Mouse (Mus musculus): ENCODE results near the gene Shroom3. TPM values are rescaled to one million over a fixed set of nuclear protein-coding genes. Genes with fewer than 3 reads are reported as not detected.

Gene Shroom3
- polyA plus RNA-seq, 1 experiment from 2014 or later: 6.4 TPM

GRCm38 (mm10) chr5:92875836-92876235, 192.6 kb downstream of the Shroom3 start:
- 96% methylated on average over 10 of the region's 10 CpGs for WGBS
- H3K9ac ChIP-seq (ENCODE audit: low read depth, low read length): no peak overlapping the region
- H3K27ac ChIP-seq (ENCODE audit: low read length): no peak overlapping the region
- H3K4me3 ChIP-seq (ENCODE audit: low read length): no peak overlapping the region
- H3K36me3 ChIP-seq (ENCODE audit: control insufficient read depth, insufficient read depth, low read length): no peaks in the 10 kb centered on the region
- H3K4me2 ChIP-seq (ENCODE audit: low read depth, low read length): no peak overlapping the region
- no peak for ATAC-seq
- no peaks in the 10 kb centered on the region for H3K27me3 ChIP-seq (replicated peaks; ENCODE audit: control insufficient read depth, insufficient read depth, low read length)
- peaks cover 6% of the 10 kb centered on the region; the same call in 1 of the 2 replicates for H3K4me1 ChIP-seq (ENCODE audit: control insufficient read depth, insufficient read depth, low read length)
- H3K9me3 ChIP-seq (ENCODE audit: control insufficient read depth, low read length): no peaks in the 10 kb centered on the region; the same call in 1 of the 2 replicates

GRCm38 (mm10) chr5:92877104-92877503, 193.9 kb downstream of the Shroom3 start:
- H3K36me3 ChIP-seq (ENCODE audit: control insufficient read depth, insufficient read depth, low read length): no peaks in the 10 kb centered on the region
- 45% methylated on average over 3 of the region's 3 CpGs for WGBS
- ATAC-seq: peak; percentile 63
- no peaks in the 10 kb centered on the region for H3K27me3 ChIP-seq (replicated peaks; ENCODE audit: control insufficient read depth, insufficient read depth, low read length)
- no peak overlapping the region for H3K4me3 ChIP-seq (ENCODE audit: low read length)
- no peak overlapping the region for H3K4me2 ChIP-seq (ENCODE audit: low read depth, low read length)
- no peak overlapping the region for H3K9ac ChIP-seq (ENCODE audit: low read depth, low read length)
- no peaks in the 10 kb centered on the region for H3K9me3 ChIP-seq (ENCODE audit: control insufficient read depth, low read length)
- peaks cover 15% of the 10 kb centered on the region; the same call in 1 of the 2 replicates for H3K4me1 ChIP-seq (ENCODE audit: control insufficient read depth, insufficient read depth, low read length)
- peak overlapping the region; percentile 11; the same call in 1 of the 2 replicates for H3K27ac ChIP-seq (ENCODE audit: low read length)

GRCm38 (mm10) chr5:92880393-92880792, 197.2 kb downstream of the Shroom3 start:
- 57% methylated on average over 2 of the region's 2 CpGs for WGBS
- peak overlapping the region; percentile 70 for H3K27ac ChIP-seq (ENCODE audit: low read length)
- H3K9ac ChIP-seq (ENCODE audit: low read depth, low read length): no peak overlapping the region
- H3K4me3 ChIP-seq (ENCODE audit: low read length): no peak overlapping the region
- ATAC-seq: peak; percentile 89
- no peaks in the 10 kb centered on the region for H3K9me3 ChIP-seq (ENCODE audit: control insufficient read depth, low read length)
- no peaks in the 10 kb centered on the region for H3K27me3 ChIP-seq (replicated peaks; ENCODE audit: control insufficient read depth, insufficient read depth, low read length)
- peaks cover 15% of the 10 kb centered on the region; the same call in 1 of the 2 replicates for H3K4me1 ChIP-seq (ENCODE audit: control insufficient read depth, insufficient read depth, low read length)
- H3K36me3 ChIP-seq (ENCODE audit: control insufficient read depth, insufficient read depth, low read length): no peaks in the 10 kb centered on the region
- no peak overlapping the region for H3K4me2 ChIP-seq (ENCODE audit: low read depth, low read length)

GRCm38 (mm10) chr5:92880893-92881292, 197.7 kb downstream of the Shroom3 start:
- Histone ChIP-seq H3K9ac (ENCODE audit: low read depth, low read length) (no peak overlapping the region), H3K27me3 (replicated peaks; ENCODE audit: control insufficient read depth, insufficient read depth, low read length) (no peaks in the 10 kb centered on the region), H3K4me2 (ENCODE audit: low read depth, low read length) (no peak overlapping the region), H3K4me3 (ENCODE audit: low read length) (no peak overlapping the region), H3K27ac (ENCODE audit: low read length) (peak overlapping the region; percentile 70), H3K36me3 (ENCODE audit: control insufficient read depth, insufficient read depth, low read length) (no peaks in the 10 kb centered on the region), H3K9me3 (ENCODE audit: control insufficient read depth, low read length) (no peaks in the 10 kb centered on the region), H3K4me1 (ENCODE audit: control insufficient read depth, insufficient read depth, low read length) (peaks cover 16% of the 10 kb centered on the region)
- 20% methylated on average over 4 of the region's 4 CpGs for WGBS
- ATAC-seq: peak; percentile 29

DNA sequence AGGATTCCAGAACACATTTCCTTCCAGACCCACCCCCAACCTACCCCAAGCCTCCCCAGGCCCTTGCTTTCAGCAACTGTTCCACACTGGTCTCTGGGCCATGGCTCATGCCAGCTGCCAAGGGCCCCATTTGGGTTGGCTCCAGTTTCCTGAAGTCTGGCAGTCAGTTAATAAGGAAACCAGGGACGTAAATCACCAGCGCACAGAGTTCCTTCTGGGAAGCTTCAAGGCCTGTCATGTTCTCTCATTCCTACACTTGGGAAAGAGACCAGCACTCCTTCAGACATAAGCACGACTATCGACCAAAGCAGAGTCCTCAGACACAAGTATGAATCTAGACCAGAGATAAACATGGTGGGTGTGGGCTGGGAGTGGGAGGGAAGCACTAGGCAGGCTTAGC, 202.9 kb downstream of the Shroom3 start:
- H3K9me3 ChIP-seq (ENCODE audit: control insufficient read depth, low read length): no peaks in the 10 kb centered on the region
- H3K4me1 ChIP-seq (ENCODE audit: control insufficient read depth, insufficient read depth, low read length): peaks cover 43% of the 10 kb centered on the region
- H3K27ac ChIP-seq (ENCODE audit: low read length): peak overlapping the region; percentile 90
- no peak overlapping the region for H3K4me3 ChIP-seq (ENCODE audit: low read length)
- H3K9ac ChIP-seq (ENCODE audit: low read depth, low read length): no peak overlapping the region
- 24% methylated on average over 4 of the region's 4 CpGs for WGBS
- peak; percentile 49 for ATAC-seq
- no peaks in the 10 kb centered on the region for H3K36me3 ChIP-seq (ENCODE audit: control insufficient read depth, insufficient read depth, low read length)
- no peak overlapping the region for H3K4me2 ChIP-seq (ENCODE audit: low read depth, low read length)
- no peaks in the 10 kb centered on the region for H3K27me3 ChIP-seq (replicated peaks; ENCODE audit: control insufficient read depth, insufficient read depth, low read length)

DNA sequence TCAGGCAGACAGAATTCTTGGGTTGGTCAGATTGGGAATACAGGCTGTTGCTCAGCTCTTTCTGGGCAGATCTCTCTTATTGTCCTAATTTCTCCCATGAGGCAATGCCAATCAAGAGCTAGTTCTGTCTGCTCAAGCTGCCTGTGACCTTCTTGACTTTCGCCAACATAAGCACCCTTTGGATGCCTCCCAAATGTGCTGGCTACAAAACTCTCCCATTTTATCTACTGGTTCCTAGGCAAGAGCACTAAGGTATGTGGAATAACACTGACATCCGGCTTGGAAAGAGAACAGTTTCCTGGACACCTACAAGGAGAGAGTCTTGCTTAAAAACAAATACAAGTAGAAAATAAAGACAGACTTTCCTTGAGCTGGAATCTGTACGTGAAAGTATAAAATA, 204.3 kb downstream of the Shroom3 start:
- H3K27ac ChIP-seq (ENCODE audit: low read length): peak overlapping the region; percentile 27; the same call in 1 of the 2 replicates
- ATAC-seq: no peak
- 53% methylated on average over 3 of the region's 3 CpGs for WGBS

GRCm38 (mm10) chr5:92888628-92889241, 205.5 kb downstream of the Shroom3 start:
- no peaks in the 10 kb centered on the region for H3K9me3 ChIP-seq (ENCODE audit: control insufficient read depth, low read length)
- H3K4me2 ChIP-seq (ENCODE audit: low read depth, low read length): no peak overlapping the region
- no peaks in the 10 kb centered on the region for H3K27me3 ChIP-seq (replicated peaks; ENCODE audit: control insufficient read depth, insufficient read depth, low read length)
- peak; percentile 89 for ATAC-seq
- no peak overlapping the region for H3K4me3 ChIP-seq (ENCODE audit: low read length)
- H3K9ac ChIP-seq (ENCODE audit: low read depth, low read length): no peak overlapping the region
- WGBS: 58% methylated on average over 8 of the region's 8 CpGs
- peak overlapping the region; percentile 2; the same call in 1 of the 2 replicates for H3K27ac ChIP-seq (ENCODE audit: low read length)
- H3K36me3 ChIP-seq (ENCODE audit: control insufficient read depth, insufficient read depth, low read length): no peaks in the 10 kb centered on the region
- peaks cover 47% of the 10 kb centered on the region for H3K4me1 ChIP-seq (ENCODE audit: control insufficient read depth, insufficient read depth, low read length)

More for the DNA sequence above, 204.3 kb downstream of the Shroom3 start:
- no peaks in the 10 kb centered on the region for H3K36me3 ChIP-seq (ENCODE audit: control insufficient read depth, insufficient read depth, low read length)
- no peak overlapping the region for H3K4me2 ChIP-seq (ENCODE audit: low read depth, low read length)
- no peak overlapping the region for H3K4me3 ChIP-seq (ENCODE audit: low read length)
- H3K4me1 ChIP-seq (ENCODE audit: control insufficient read depth, insufficient read depth, low read length): peaks cover 37% of the 10 kb centered on the region
- no peaks in the 10 kb centered on the region for H3K9me3 ChIP-seq (ENCODE audit: control insufficient read depth, low read length)
- no peak overlapping the region for H3K9ac ChIP-seq (ENCODE audit: low read depth, low read length)
- no peaks in the 10 kb centered on the region for H3K27me3 ChIP-seq (replicated peaks; ENCODE audit: control insufficient read depth, insufficient read depth, low read length)

DNA sequence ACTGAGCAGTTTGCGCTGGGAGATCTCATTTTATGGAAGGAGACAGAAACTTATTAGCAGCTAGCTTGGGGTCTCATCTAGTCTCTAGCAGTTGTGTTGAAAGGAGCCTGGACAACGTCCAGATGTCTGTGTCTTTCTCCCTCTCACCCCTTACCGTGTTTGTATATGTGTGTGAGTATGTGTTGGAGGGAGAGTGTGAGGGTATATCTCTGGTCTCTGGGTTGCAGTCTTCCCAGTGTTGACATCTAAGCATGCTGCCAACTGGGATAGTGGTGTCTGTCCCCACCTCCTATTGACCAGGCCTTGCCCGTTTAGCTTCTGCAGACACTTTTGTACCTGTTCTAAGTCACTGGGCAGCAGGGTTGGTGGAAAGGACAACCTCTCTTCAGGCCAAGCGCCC, 207.7 kb downstream of the Shroom3 start:
- Histone ChIP-seq H3K27me3 (replicated peaks; ENCODE audit: control insufficient read depth, insufficient read depth, low read length) (no peaks in the 10 kb centered on the region), H3K4me1 (ENCODE audit: control insufficient read depth, insufficient read depth, low read length) (peaks cover 49% of the 10 kb centered on the region), H3K27ac (ENCODE audit: low read length) (no peak overlapping the region), H3K4me2 (ENCODE audit: low read depth, low read length) (no peak overlapping the region), H3K9ac (ENCODE audit: low read depth, low read length) (no peak overlapping the region), H3K36me3 (ENCODE audit: control insufficient read depth, insufficient read depth, low read length) (no peaks in the 10 kb centered on the region), H3K9me3 (ENCODE audit: control insufficient read depth, low read length) (no peaks in the 10 kb centered on the region), H3K4me3 (ENCODE audit: low read length) (no peak overlapping the region)
- WGBS: 53% methylated on average over 5 of the region's 5 CpGs
- ATAC-seq: no peak

DNA sequence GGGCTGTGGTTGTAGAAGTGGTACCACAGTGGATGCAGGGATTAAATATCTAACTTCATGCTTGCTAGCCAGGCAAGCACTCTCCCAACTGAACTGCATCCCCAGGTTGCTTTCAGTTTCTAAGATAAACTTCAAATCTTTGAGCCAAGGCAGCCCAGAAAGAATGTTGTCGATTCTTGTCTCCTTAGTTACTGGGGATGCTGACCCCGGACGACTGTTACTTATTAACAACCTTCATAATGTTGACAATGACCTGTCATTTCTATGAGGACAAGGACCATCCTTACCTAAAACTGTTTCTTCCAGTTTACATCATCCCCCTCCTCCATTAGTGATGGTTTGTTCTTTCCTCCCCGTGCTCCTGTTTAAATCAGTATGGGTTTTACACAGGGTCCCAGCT, 210.0 kb downstream of the Shroom3 start:
- H3K4me3 ChIP-seq (ENCODE audit: low read length): no peak overlapping the region
- 13% methylated on average over 4 of the region's 4 CpGs for WGBS
- no peak overlapping the region for H3K9ac ChIP-seq (ENCODE audit: low read depth, low read length)
- no peaks in the 10 kb centered on the region for H3K36me3 ChIP-seq (ENCODE audit: control insufficient read depth, insufficient read depth, low read length)
- H3K27ac ChIP-seq (ENCODE audit: low read length): peak overlapping the region; percentile 64
- ATAC-seq: no peak
- no peaks in the 10 kb centered on the region for H3K9me3 ChIP-seq (ENCODE audit: control insufficient read depth, low read length)
- no peaks in the 10 kb centered on the region for H3K27me3 ChIP-seq (replicated peaks; ENCODE audit: control insufficient read depth, insufficient read depth, low read length)
- no peak overlapping the region for H3K4me2 ChIP-seq (ENCODE audit: low read depth, low read length)
- peaks cover 37% of the 10 kb centered on the region for H3K4me1 ChIP-seq (ENCODE audit: control insufficient read depth, insufficient read depth, low read length)

DNA sequence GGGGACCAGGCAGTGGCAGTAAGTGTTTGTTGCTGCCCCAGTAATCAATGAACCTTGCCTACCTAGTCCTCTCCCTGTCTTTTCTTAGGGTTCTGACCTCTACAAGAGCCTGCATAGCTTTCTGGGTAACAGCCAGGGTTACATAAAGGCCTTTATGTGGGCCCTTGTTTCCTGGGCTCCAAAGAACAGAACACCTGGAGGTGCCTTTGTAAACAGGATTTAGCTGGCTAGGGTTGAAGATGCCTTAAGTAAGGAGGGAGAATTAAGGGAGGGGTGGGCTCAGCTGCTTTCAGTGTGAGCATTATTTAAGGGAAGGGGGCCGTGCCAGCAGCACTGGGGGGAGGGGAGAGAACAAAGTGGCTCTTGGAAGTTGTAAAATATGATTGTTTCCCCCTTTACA, 210.5 kb downstream of the Shroom3 start:
- peaks cover 33% of the 10 kb centered on the region for H3K4me1 ChIP-seq (ENCODE audit: control insufficient read depth, insufficient read depth, low read length)
- H3K9me3 ChIP-seq (ENCODE audit: control insufficient read depth, low read length): no peaks in the 10 kb centered on the region
- H3K9ac ChIP-seq (ENCODE audit: low read depth, low read length): no peak overlapping the region
- no peak overlapping the region for H3K4me3 ChIP-seq (ENCODE audit: low read length)
- no peak overlapping the region for H3K4me2 ChIP-seq (ENCODE audit: low read depth, low read length)
- no peaks in the 10 kb centered on the region for H3K27me3 ChIP-seq (replicated peaks; ENCODE audit: control insufficient read depth, insufficient read depth, low read length)
- H3K36me3 ChIP-seq (ENCODE audit: control insufficient read depth, insufficient read depth, low read length): no peaks in the 10 kb centered on the region
- peak overlapping the region; percentile 64 for H3K27ac ChIP-seq (ENCODE audit: low read length)
- 22% methylated on average over 1 of the region's 1 CpGs for WGBS
- no peak for ATAC-seq

Measured in intestine, embryonic 16.5 days (tissue).